Mouse (Mus musculus) ES-E14 (cell line): ENCODE data around the gene Scd1. TPM values are rescaled to one million over a fixed set of nuclear protein-coding genes. Genes with fewer than 3 reads are reported as not detected.

ENCODE experiments used
- DNase-seq: peaks from one replicate; pipeline ENCODE4 v3.0.0-alpha.2; 2013; ENCODE audit warnings: low read depth, low spot score
- H3K27ac ChIP-seq: 2 replicates; pipeline ENCODE4 v1.5.1; 2012; ENCODE audit warnings: low read depth, mild to moderate bottlenecking, low read length, moderate library complexity, mixed read lengths; ENCODE audit not compliant: poor library complexity, insufficient read depth, severe bottlenecking
- H3K36me3 ChIP-seq: 2 replicates; pipeline ENCODE4 v1.6.1; 2012; ENCODE audit warnings: mild to moderate bottlenecking, low read length, moderate library complexity, mixed read lengths; ENCODE audit not compliant: control insufficient read depth, poor library complexity, insufficient read depth, severe bottlenecking
- H3K4me1 ChIP-seq, 2 experiments: fragments of 150-350 bp in 1 of 2; sonication (generic) in 1 of 2; 2 replicates each; pipeline ENCODE4 v1.6.1; 2012; ENCODE audit warnings: low read length in 2 of 2, mild to moderate bottlenecking in 1 of 2, mixed read lengths in 1 of 2; ENCODE audit not compliant: control insufficient read depth in 2 of 2, insufficient read depth in 2 of 2, poor library complexity in 1 of 2
- H3K4me3 ChIP-seq, 2 experiments: fragments of 150-350 bp in 1 of 2; sonication (generic) in 1 of 2; 2 replicates each; pipeline ENCODE4 v1.5.1; 2012; ENCODE audit warnings: low read length in 2 of 2, low read depth in 1 of 2, mild to moderate bottlenecking in 1 of 2, mixed read lengths in 1 of 2; ENCODE audit not compliant: insufficient read depth in 1 of 2, poor library complexity in 1 of 2, severe bottlenecking in 1 of 2
- H3K9ac ChIP-seq: 2 replicates; pipeline ENCODE4 v1.6.1; 2012; ENCODE audit warnings: low read depth, mild to moderate bottlenecking, low read length, mixed read lengths; ENCODE audit not compliant: poor library complexity, insufficient read depth, severe bottlenecking
- H3K9me3 ChIP-seq: fragments of 150-350 bp; sonication (generic); 2 replicates; pipeline ENCODE4 v1.6.1; 2012; ENCODE audit warnings: low read depth, mild to moderate bottlenecking, low read length; ENCODE audit not compliant: control insufficient read depth, insufficient read depth
- CHD2 ChIP-seq: IDR thresholded peaks from 2 replicates; pipeline ENCODE4 v1.6.1; 2014; ENCODE audit warnings: mild to moderate bottlenecking, low read depth, low read length, inconsistent platforms
- HCFC1 ChIP-seq: IDR thresholded peaks from 2 replicates; pipeline ENCODE4 v1.6.1; 2012; ENCODE audit warnings: low read length, inconsistent platforms, borderline replicate concordance; ENCODE audit not compliant: insufficient read depth
- MAFK ChIP-seq: IDR thresholded peaks from 2 replicates; pipeline ENCODE4 v1.6.1; 2014; ENCODE audit warnings: mild to moderate bottlenecking, low read depth, low read length, inconsistent platforms; ENCODE audit not compliant: insufficient read depth
- ZC3H11A ChIP-seq: IDR thresholded peaks from 2 replicates; pipeline ENCODE4 v1.6.1; 2012; ENCODE audit warnings: low read depth, mild to moderate bottlenecking, inconsistent platforms, low read length, borderline replicate concordance
- ZNF384 ChIP-seq: IDR thresholded peaks from 2 replicates; pipeline ENCODE4 v1.6.1; 2012; ENCODE audit warnings: low read depth, low read length, inconsistent platforms
- in situ Hi-C, 2 experiments: fragments of 600-800 bp; cut with MboI; formaldehyde crosslinking; loops; one replicate each; pipeline ENCODE4 v1.15.1; 2025; ENCODE audit warnings: low sequenced_read_pairs in 2 of 2, inconsistent platforms in 1 of 2; ENCODE audit not compliant: unreplicated experiment in 2 of 2
- total RNA-seq: library from RNA; depleted of rRNA; stranded (reverse); fragments of 300-350 nt; gene quantifications from 2 replicates; pipeline ENCODE4 v1.2.3, GENCODE M21; 2012

The Scd1 gene
- total RNA-seq, 1 experiment, result 37.2 TPM

DNA sequence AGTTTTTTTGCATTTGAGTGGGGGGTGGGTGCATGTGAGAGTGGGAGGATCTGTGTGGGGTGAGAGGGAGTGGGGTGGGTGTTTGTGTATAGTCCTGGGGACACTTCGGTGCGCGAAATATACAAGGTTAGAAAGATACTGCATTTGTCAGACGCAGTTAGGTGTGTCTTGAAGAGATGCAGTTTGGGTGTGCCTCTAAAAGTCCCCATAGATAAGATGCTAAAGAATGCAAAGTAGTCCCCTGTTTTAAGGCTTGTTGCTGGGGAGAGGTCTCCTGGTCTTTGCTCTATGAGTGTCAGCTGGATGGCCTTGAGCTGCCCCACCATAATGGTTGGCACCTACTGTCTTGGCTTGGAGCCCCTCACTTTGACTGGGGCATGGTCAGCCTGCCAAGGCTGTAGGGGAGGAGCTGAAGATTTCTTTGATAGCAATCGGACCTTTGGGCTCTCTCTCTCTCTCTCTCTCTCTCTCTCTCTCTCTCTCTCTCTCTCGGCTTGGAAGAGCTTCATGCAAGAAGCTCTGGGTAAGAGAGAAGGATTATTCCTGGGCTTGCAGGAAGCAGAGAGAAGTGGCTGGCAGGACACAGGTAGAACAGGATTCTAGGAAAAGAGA is 21.7 kb downstream of the Scd1 start:
- Histone ChIP-seq H3K9me3 (no peaks in the 10 kb centered on the region), H3K27ac (no peak overlapping the region), H3K4me1 (peaks cover 5 to 12% of the 10 kb centered on the region in 2 experiments; a peak in 2 of 4 replicates), H3K36me3 (no peaks in the 10 kb centered on the region), H3K4me3 (no peak overlapping the region), H3K9ac (no peak overlapping the region)
- in situ Hi-C loops, result no loop called here
- no peak for DNase-seq
- no peak for TF ChIP-seq MAFK
- no peak for TF ChIP-seq ZC3H11A
- TF ChIP-seq CHD2, result no peak
- no peak for TF ChIP-seq ZNF384
- no peak for TF ChIP-seq HCFC1

DNA sequence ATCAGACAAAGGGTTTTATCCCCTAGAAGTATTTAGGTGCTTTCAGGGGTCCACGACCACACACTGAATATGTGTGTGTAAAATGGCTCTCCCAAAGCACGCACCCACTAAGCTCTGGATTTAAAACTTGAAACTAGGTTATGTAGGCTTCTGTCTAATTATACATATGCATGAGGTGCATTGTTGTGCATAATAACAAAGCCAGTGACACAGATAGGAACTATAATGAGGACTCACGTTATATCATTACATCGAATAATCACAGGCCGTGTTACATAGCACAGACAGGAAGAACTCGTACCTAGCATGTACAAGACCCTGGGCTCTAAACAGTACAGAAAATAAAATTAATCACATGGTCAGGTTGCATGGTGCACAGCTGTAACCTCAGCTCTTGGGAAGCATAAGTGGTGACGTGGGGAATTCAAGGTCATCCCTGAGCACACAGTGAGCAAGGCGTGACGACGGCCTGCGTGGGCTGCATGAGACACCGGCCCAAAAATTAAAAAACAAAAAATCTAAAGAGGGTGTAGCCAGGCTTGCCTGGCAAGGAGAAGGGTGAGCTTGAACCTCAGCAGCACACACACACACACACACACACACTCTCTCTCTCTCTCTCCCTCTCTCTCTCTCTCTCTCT is 24.9 kb downstream of the Scd1 start:
- Histone ChIP-seq H3K4me3 (no peak overlapping the region), H3K27ac (no peak overlapping the region), H3K9ac (no peak overlapping the region), H3K36me3 (no peaks in the 10 kb centered on the region), H3K9me3 (no peaks in the 10 kb centered on the region), H3K4me1 (peaks cover 3 to 12% of the 10 kb centered on the region in 2 experiments; a peak in 2 of 4 replicates)
- TF ChIP-seq CHD2 (no peak), MAFK (no peak), ZNF384 (no peak), HCFC1 (no peak), ZC3H11A (no peak)
- DNase-seq, result no peak
- in situ Hi-C loops, result no loop called here

DNA sequence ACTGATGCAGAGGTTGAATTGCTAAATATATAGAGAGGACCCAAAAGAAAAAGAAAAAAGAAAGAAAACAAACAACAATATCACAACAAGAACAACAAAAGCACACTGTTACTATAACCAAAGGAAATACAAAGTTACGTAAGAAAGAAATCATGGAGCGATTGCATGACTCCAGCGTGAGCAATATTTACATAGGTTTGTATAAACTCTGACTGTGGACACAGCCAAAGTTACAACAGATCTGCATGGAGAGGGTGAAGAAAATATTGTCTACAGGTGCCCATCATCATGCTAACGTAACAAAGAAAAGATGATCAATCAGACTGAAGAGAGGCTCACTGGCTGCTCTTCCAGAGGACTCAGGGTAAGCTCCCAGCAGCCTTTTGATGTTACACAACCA is 27.6 kb downstream of the Scd1 start:
- no peak overlapping the region for H3K27ac ChIP-seq
- in situ Hi-C loops, result no loop called here
- no peak for DNase-seq
- no peak for TF ChIP-seq HCFC1
- no peak for TF ChIP-seq CHD2
- no peak for TF ChIP-seq ZNF384
- TF ChIP-seq MAFK, result no peak
- no peak for TF ChIP-seq ZC3H11A
- H3K4me1 ChIP-seq, result peaks cover 7 to 14% of the 10 kb centered on the region in 2 experiments
- H3K36me3 ChIP-seq, result no peaks in the 10 kb centered on the region
- H3K9me3 ChIP-seq, result no peaks in the 10 kb centered on the region
- no peak overlapping the region for H3K9ac ChIP-seq
- no peak overlapping the region for H3K4me3 ChIP-seq

- no peak for DNase-seq
- H3K4me3 ChIP-seq, result no peak overlapping the region
- in situ Hi-C loops, result no loop called here
- no peaks in the 10 kb centered on the region for H3K9me3 ChIP-seq
- peaks cover 7 to 14% of the 10 kb centered on the region in 2 experiments for H3K4me1 ChIP-seq
- H3K27ac ChIP-seq, result no peak overlapping the region
- no peak for TF ChIP-seq MAFK
- no peak for TF ChIP-seq HCFC1
- TF ChIP-seq ZNF384, result no peak
- TF ChIP-seq CHD2, result no peak
- no peak for TF ChIP-seq ZC3H11A
- no peaks in the 10 kb centered on the region for H3K36me3 ChIP-seq
- no peak overlapping the region for H3K9ac ChIP-seq
Observed at GRCm38 (mm10) chr19:44379090-44379489, 28.6 kb downstream of the Scd1 start.
